Mouse (Mus musculus): ENCODE results near the gene Prrc2c.

DNA sequence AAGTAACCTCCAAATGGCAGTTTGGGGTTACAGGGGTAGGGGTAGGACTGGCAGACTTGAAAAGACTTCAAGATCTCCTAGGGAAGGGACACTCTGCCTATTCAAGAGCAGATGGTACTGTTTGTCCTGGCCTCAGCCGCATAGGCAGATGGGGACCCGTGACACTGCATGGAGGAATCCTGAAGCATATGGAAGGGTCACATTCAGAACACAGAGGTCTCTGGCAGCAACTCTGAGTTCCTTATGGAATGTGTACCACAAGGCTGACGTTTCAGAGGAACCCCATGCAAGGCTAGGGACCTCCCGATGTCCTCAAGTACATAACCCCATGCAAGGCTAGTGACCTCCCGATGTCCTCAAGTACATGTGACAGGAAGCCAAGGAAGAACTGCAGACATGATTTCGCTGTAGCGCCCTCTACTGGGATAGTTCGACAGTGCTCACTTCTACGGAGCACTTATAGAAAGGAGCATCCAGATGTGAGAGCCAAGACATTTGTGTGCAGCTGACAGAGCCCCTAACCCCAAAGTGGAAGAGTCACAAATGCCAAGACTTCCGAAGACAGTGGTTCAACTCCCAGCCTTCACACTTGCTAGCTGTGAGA, 94.2 kb downstream of the Prrc2c start:
- TF ChIP-seq POLR2A (IDR thresholded peaks at IDR 0.05; ENCODE audit: extremely low read depth, insufficient read depth, low read length), result no peak
- TF ChIP-seq CTCF (IDR thresholded peaks at IDR 0.05; ENCODE audit: extremely low read depth, insufficient read depth, low read length), result 0 out of 2 replicates have a peak, but pooled peaks have one; percentile 14
